Mouse (Mus musculus) liver, embryonic 13.5 days (tissue): Measurements from ENCODE around the gene Bag2. TPM values are rescaled to one million over a fixed set of nuclear protein-coding genes. Genes with fewer than 3 reads are reported as not detected.

Source experiments
- ATAC-seq: fragments of 200-750 bp; cut with Nextera tagmentation; 2 replicates; pipeline ENCODE4 v1.8.0; 2017; ENCODE audit warnings: low read depth, mild to moderate bottlenecking, moderate number of reproducible peaks, moderate library complexity
- DNase-seq: peaks from one replicate; pipeline ENCODE4 v3.0.0; 2022
- H3K27ac ChIP-seq: fragments of 300-500 bp; sonication (generic); 2 replicates; pipeline ENCODE4 v1.5.1; 2015; ENCODE audit warnings: moderate library complexity, mild to moderate bottlenecking, inconsistent platforms
- H3K27me3 ChIP-seq: fragments of 300-500 bp; sonication (generic); 2 replicates; pipeline ENCODE4 v1.6.1; 2015; ENCODE audit warnings: mild to moderate bottlenecking, inconsistent platforms
- H3K36me3 ChIP-seq: fragments of 300-500 bp; sonication (generic); 2 replicates; pipeline ENCODE4 v1.6.1; 2015; ENCODE audit warnings: mild to moderate bottlenecking, inconsistent platforms
- H3K4me1 ChIP-seq: fragments of 300-500 bp; sonication (generic); replicated peaks from 2 replicates; pipeline ENCODE4 v1.6.1; 2015; ENCODE audit warnings: inconsistent platforms
- H3K4me2 ChIP-seq: fragments of 300-500 bp; sonication (generic); 2 replicates; pipeline ENCODE4 v1.6.1; 2015; ENCODE audit warnings: inconsistent platforms, mild to moderate bottlenecking, moderate library complexity
- H3K4me3 ChIP-seq: fragments of 300-500 bp; sonication (generic); replicated peaks from 2 replicates; pipeline ENCODE4 v1.5.1; 2015; ENCODE audit warnings: mild to moderate bottlenecking, inconsistent platforms
- H3K9ac ChIP-seq: fragments of 300-500 bp; sonication (generic); 2 replicates; pipeline ENCODE4 v1.6.1; 2015; ENCODE audit warnings: mild to moderate bottlenecking, inconsistent platforms
- H3K9me3 ChIP-seq: fragments of 300-500 bp; sonication (generic); replicated peaks from 2 replicates; pipeline ENCODE4 v1.6.1; 2016; ENCODE audit warnings: inconsistent platforms
- WGBS: fragments of 180-500 bp; shearing (Covaris S2); methylation state at CpG from one replicate; pipeline ENCODE4 v1.1.7; 2015; ENCODE audit not compliant: insufficient replicate concordance; 5-methylcytosine and 5-hydroxymethylcytosine counted together
- polyA plus RNA-seq: library from polyadenylated mRNA; unstranded; fragments of >200 nt; fragmentation: Nextera tagmentation; extraction: Ambion mirVana; gene quantifications from 2 replicates; pipeline ENCODE4 v1.2.1, GENCODE M21; 2015

Bag2 gene
- polyA plus RNA-seq, 1 experiment from 2014 or later, result 63.2 TPM

DNA sequence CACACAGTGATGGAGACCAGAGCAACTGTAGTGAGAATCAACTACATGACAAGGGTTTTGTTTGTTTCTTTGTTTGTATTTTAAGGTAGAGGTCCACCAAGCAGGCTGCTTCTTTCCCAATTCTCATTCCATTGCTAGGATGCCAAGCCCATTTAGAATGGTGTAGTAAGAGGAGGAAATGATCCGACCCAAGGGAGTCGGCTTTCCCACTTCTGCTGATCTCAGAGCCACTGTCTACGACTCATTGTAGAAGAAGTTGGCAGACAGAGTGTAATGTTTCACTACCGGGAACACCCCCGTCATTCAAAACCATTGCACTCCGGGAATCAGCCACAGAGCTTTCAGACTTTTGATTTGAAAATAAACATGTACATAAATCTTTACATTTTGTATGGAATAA is 33.1 kb downstream of the Bag2 start:
- ATAC-seq, result no peak
- Histone ChIP-seq H3K9ac (no peak overlapping the region), H3K4me3 (no peak overlapping the region), H3K36me3 (peaks cover 43% of the 10 kb centered on the region), H3K27ac (no peak overlapping the region), H3K4me2 (no peak overlapping the region), H3K9me3 (no peaks in the 10 kb centered on the region), H3K4me1 (peaks cover 12% of the 10 kb centered on the region), H3K27me3 (no peaks in the 10 kb centered on the region)
- 87% methylated on average over 6 of the region's 6 CpGs for WGBS
- DNase-seq, result no peak

DNA sequence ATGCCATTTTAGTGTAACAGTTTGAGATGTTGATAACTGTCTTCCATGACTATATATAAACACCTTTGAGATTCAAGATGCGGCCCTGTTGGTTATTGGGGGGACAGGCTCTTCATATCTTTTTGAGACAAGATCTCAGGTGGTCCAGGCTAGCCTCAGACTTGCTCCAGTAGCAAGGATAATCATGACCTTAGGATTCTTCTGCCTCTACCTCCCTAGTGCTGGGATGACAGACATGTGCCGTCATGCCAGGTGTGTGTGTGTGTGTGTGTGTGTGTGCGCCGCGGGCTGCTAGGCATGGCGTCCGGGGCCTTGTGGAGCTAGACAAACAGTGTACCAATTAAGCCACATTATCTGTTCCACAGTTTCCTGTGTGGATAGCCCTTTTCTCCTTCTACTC is 36.6 kb downstream of the Bag2 start:
- WGBS, result 79% methylated on average over 7 of the region's 7 CpGs
- Histone ChIP-seq H3K9ac (no peak overlapping the region; the same call in 1 of the 2 replicates), H3K4me1 (peaks cover 16% of the 10 kb centered on the region), H3K4me3 (peak overlapping the region; percentile 80), H3K9me3 (no peaks in the 10 kb centered on the region), H3K36me3 (peaks cover 34% of the 10 kb centered on the region), H3K4me2 (peak overlapping the region; percentile 79), H3K27ac (no peak overlapping the region), H3K27me3 (no peaks in the 10 kb centered on the region)
- no peak for DNase-seq
- no peak for ATAC-seq

DNA sequence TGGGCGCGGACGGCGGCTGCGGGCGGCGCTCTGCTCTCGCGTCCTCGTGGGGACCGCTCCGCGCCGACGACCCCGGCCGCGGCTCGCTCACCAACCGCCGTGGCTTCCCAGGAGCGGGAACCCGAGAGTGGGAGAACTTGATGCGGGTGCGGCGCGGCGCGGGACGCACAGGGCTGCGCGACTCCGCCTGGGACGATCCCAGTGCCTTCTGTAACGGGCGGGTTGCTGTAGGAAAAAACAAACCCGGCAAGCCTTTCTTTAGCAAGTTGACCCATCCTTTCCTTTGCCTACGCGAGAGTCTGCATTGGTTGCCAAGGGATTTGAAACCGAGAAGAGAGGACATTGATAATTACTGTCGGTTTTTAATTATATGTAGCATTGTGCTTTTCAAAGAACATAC is 37.4 kb downstream of the Bag2 start:
- Histone ChIP-seq H3K9me3 (no peaks in the 10 kb centered on the region), H3K4me3 (peak overlapping the region; percentile 80), H3K4me1 (peaks cover 16% of the 10 kb centered on the region), H3K27me3 (no peaks in the 10 kb centered on the region; the same call in 1 of the 2 replicates), H3K27ac (peak overlapping the region; percentile 84), H3K4me2 (peak overlapping the region; percentile 79), H3K36me3 (peaks cover 26% of the 10 kb centered on the region), H3K9ac (peak overlapping the region; percentile 87)
- DNase-seq (no peak), ATAC-seq (peak; percentile 64)
- under 1% methylated on average over 33 of the region's 41 CpGs for WGBS

DNA sequence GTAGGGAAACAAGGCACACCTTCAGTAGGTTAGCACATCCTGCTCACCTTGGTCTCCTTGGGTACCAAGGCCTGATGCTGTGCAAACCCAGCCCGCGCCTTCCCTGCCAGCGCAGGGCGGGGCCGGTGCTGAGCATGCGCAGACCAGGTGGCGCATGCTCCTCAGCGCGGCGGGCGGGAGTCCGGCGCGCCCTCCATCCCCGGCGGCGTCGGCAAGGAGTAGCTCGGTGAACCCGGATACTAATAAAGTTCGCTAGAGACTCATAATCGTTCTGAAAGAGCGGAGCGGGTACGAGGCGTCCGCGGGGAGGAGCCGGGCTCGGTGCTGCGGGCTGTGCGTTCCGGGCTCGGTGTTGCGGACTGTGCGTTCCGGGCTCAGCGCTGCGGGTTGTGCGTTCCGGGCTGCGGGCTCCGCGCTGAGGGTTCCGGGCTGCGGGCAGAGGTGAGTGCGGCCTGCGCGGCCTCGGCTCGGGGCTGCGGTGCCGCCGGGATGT is 37.8 kb downstream of the Bag2 start, which contains the start of gene Rab23:
Rab23 (plus strand) TSS at position 155 of the 493 bp plus-strand sequence.
- H3K4me2 ChIP-seq, result peak within 1 kb of the TSS; percentile 79
- DNase-seq, result peak; percentile 64
- H3K27me3 ChIP-seq, result peaks cover 4% of the 10 kb centered on the region
- H3K36me3 ChIP-seq, result peaks cover 21% of the 10 kb centered on the region
- peak within 1 kb of the TSS; percentile 80 for H3K4me3 ChIP-seq
- no peaks in the 10 kb centered on the region for H3K9me3 ChIP-seq
- peak within 1 kb of the TSS; percentile 84 for H3K27ac ChIP-seq
- peak within 1 kb of the TSS; percentile 87 for H3K9ac ChIP-seq
- WGBS, result under 1% methylated on average over 54 of the region's 54 CpGs
- H3K4me1 ChIP-seq, result peaks cover 16% of the 10 kb centered on the region
- ATAC-seq, result peak; percentile 94

DNA sequence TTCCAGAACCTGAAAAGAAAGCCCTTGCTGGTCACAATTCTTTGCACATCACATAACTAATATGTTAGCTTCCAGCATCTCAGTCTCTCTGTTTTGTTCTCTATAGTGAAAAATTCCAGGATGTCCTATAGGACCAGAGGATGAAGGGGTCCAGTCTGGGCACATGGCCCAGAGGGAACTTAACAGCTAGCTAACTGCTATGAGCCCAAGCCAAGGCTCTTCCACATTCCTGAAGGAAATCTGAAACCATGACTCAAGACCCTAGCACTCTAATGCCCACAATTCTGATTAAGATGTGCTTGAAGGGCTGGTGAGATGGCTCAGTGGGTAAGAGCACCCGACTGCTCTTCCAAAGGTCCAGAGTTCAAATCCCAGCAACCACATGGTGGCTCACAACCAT is 40.0 kb downstream of the Bag2 start:
- Histone ChIP-seq H3K9ac (no peak overlapping the region), H3K4me1 (peaks cover 16% of the 10 kb centered on the region), H3K36me3 (peaks cover 7% of the 10 kb centered on the region), H3K27ac (no peak overlapping the region), H3K4me2 (no peak overlapping the region), H3K27me3 (peaks cover 11% of the 10 kb centered on the region), H3K9me3 (no peaks in the 10 kb centered on the region), H3K4me3 (no peak overlapping the region)
- WGBS, result 77% methylated on average over 1 of the region's 1 CpGs
- DNase-seq (no peak), ATAC-seq (no peak)

DNA sequence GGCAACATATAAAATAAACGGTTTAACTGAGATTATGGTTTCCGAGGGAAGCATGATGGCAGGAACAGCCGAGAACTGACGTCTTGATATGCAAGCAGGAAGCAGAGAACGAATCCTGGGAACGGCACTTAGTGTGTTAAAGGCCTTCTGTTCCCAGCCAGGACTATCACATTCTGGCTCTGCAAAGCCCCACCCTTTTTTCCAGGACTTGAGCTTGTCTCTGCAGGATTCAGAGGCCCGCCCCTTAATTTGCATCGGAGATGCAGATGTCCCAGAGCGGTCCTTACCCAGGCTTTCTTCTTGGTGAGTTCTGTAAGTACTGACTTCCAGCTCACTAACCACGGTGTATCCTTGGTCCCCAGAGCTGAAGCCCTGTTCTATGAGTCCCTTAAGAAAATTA is 42.8 kb downstream of the Bag2 start:
- Histone ChIP-seq H3K4me1 (peaks cover 7% of the 10 kb centered on the region), H3K27me3 (peaks cover 14% of the 10 kb centered on the region), H3K4me2 (no peak overlapping the region), H3K9me3 (no peaks in the 10 kb centered on the region), H3K4me3 (no peak overlapping the region), H3K9ac (no peak overlapping the region), H3K36me3 (no peaks in the 10 kb centered on the region), H3K27ac (no peak overlapping the region)
- DNase-seq (no peak), ATAC-seq (no peak)
- WGBS, result 7% methylated on average over 10 of the region's 10 CpGs

DNA sequence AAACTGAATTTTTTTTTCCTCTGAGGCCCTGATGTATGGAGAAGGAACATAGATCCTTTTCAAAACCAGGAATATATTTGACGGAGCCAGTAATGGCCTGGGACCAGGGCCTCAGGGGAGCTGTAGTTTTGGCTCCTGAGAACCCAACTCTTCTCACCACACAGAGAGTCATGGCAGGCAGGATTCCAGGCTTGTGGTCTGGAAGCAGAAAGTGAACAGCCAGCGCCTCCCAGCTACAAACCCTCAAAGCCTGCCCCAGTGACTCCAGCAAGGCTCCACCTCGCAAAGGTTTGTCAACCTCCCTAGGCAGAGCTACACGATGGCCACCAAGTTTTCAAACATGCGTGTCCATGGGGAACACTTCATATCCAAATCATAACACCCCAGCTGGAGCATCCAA is 45.6 kb downstream of the Bag2 start:
- H3K9ac ChIP-seq, result no peak overlapping the region
- H3K4me3 ChIP-seq, result no peak overlapping the region
- H3K36me3 ChIP-seq, result no peaks in the 10 kb centered on the region
- H3K9me3 ChIP-seq, result no peaks in the 10 kb centered on the region
- peaks cover 14% of the 10 kb centered on the region for H3K27me3 ChIP-seq
- peaks cover 9% of the 10 kb centered on the region for H3K4me1 ChIP-seq
- H3K27ac ChIP-seq, result no peak overlapping the region
- H3K4me2 ChIP-seq, result no peak overlapping the region
- WGBS, result 71% methylated on average over 5 of the region's 5 CpGs
- DNase-seq, result no peak
- ATAC-seq, result no peak

DNA sequence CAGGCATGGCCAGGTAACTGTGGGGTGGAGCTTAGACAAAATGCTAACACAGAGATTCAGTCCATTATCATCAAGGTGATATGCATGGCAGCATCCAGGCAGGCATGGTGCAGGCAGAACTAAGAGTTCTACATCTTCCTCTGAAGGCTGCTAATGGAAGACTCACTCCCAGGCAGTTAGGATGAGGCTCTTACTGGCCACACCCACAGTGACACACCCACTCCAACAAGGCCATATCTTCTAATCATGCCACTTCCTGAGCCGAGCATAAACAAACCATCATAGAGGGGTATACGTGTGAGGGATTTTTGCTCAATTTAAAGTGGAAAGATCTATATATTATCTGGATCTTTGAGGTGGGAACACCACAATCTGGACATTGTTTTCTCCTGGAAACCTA is 48.0 kb downstream of the Bag2 start:
- no peak overlapping the region for H3K4me2 ChIP-seq
- H3K4me3 ChIP-seq, result no peak overlapping the region
- no peaks in the 10 kb centered on the region for H3K36me3 ChIP-seq
- no peak overlapping the region for H3K9ac ChIP-seq
- WGBS, result 20% methylated on average over 2 of the region's 2 CpGs
- H3K4me1 ChIP-seq, result peaks cover 9% of the 10 kb centered on the region
- ATAC-seq (peak; percentile 68), DNase-seq (no peak)
- peaks cover 8% of the 10 kb centered on the region for H3K27me3 ChIP-seq
- H3K9me3 ChIP-seq, result no peaks in the 10 kb centered on the region
- H3K27ac ChIP-seq, result no peak overlapping the region

DNA sequence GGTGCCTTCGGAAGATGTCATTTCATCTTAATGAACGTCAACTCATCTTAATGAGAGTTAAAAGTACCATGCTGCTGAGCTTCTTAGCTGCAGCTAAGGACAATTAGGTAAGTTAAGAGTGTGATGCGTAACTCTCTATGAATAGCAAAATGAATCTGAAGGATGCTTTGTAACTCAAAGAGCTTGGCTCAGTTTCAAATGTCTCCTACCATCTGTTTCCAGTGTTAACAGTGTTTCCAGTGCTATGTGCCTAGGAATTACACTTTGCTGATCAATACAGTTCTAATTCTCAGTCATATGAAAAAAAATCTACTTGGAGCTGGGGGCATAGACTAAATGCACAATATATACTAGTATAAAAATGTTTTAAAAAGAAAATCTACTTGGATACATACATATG is 56.4 kb downstream of the Bag2 start:
- DNase-seq (no peak), ATAC-seq (no peak)
- WGBS, result 73% methylated on average over 3 of the region's 3 CpGs
- Histone ChIP-seq H3K9me3 (no peaks in the 10 kb centered on the region), H3K27ac (no peak overlapping the region), H3K4me3 (no peak overlapping the region), H3K27me3 (no peaks in the 10 kb centered on the region), H3K4me2 (no peak overlapping the region), H3K9ac (no peak overlapping the region), H3K36me3 (no peaks in the 10 kb centered on the region), H3K4me1 (no peaks in the 10 kb centered on the region)

DNA sequence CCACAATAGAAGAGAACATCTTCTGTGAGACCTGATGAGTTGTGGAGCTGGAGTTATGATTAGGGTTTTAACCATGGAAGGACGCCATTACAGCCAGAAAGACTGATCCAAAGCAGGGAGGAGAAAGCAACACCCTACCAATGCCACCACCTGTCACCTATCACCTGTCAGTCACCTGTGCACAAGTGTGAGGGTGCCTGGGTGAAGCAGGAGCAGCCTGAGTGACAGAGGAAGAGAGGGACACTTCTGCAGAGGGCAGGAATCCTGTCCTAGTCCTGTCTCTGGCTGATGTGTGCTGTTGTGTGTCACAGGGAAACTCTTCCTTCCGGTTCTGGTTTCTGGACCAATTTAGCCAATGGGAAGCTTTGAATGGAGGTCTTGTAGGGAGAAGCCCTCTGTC is 61.6 kb downstream of the Bag2 start:
- no peak overlapping the region for H3K9ac ChIP-seq
- H3K4me3 ChIP-seq, result no peak overlapping the region
- no peaks in the 10 kb centered on the region for H3K4me1 ChIP-seq
- H3K9me3 ChIP-seq, result no peaks in the 10 kb centered on the region
- DNase-seq, result no peak
- no peaks in the 10 kb centered on the region for H3K27me3 ChIP-seq
- no peak overlapping the region for H3K27ac ChIP-seq
- 59% methylated on average over 2 of the region's 2 CpGs for WGBS
- no peak for ATAC-seq
- H3K4me2 ChIP-seq, result no peak overlapping the region
- H3K36me3 ChIP-seq, result no peaks in the 10 kb centered on the region
